Comparison of ENCODE assay signal across 19 mouse cellular contexts in genomic region chr10:9698141-9698540, GRCm38 (mm10). TPM values are rescaled to one million over a fixed set of nuclear protein-coding genes. Genes with fewer than 3 reads are reported as not detected.
DNase-seq lines count a peak whose midpoint lies in the region; ATAC-seq and TF ChIP-seq lines count a peak whose summit lies in the region.
"Had no signal": no experiment of that assay in that cellular context is flagged by ENCODE, and none has a peak within 500 bp of the region (broad histone marks: within the 10 kb centered on the region; RNA-seq: fewer than 3 reads in every experiment).

No protein-coding gene starts in this region.

- 0 out of 2 replicates have a peak, but pooled peaks have one; percentile 19 for ATAC-seq in stomach, postnatal 0 days (ENCODE audit: low FRiP score, low TSS enrichment)
- ATAC-seq: CD4-positive, CD25-positive, alpha-beta regulatory T cell, adult 4 months; forebrain, embryonic 15.5 days had no signal

- no peak for TF ChIP-seq CTCF in stomach, postnatal 0 days (IDR thresholded peaks at IDR 0.05; ENCODE audit: low read depth)

- no peak overlapping the region for H3K27ac ChIP-seq in stomach, postnatal 0 days (replicated peaks)
- H3K27ac ChIP-seq: forebrain, embryonic 15.5 days; hindbrain, embryonic 12.5 days; hindbrain, embryonic 15.5 days; intestine, embryonic 15.5 days had no signal

- 82% methylated on average over 9 of the region's 9 CpGs for WGBS in stomach, postnatal 0 days

- H3K36me3 ChIP-seq in stomach, postnatal 0 days (ENCODE audit: control insufficient read depth, insufficient read depth, low read length), result no peaks in the 10 kb centered on the region
- H3K36me3 ChIP-seq: forebrain, embryonic 15.5 days; hindbrain, embryonic 12.5 days; hindbrain, embryonic 15.5 days; intestine, embryonic 15.5 days had no signal

- H3K9ac ChIP-seq in stomach, postnatal 0 days (ENCODE audit: low read length), result no peak overlapping the region
- H3K9ac ChIP-seq: forebrain, embryonic 15.5 days; hindbrain, embryonic 12.5 days; hindbrain, embryonic 15.5 days; intestine, embryonic 15.5 days had no signal

- H3K4me3 ChIP-seq in stomach, postnatal 0 days (ENCODE audit: low read depth, low read length), result no peak overlapping the region
- H3K4me3 ChIP-seq: forebrain, embryonic 15.5 days; hindbrain, embryonic 12.5 days; hindbrain, embryonic 15.5 days; intestine, embryonic 15.5 days had no signal

- H3K4me2 ChIP-seq in stomach, postnatal 0 days (replicated peaks; ENCODE audit: low read depth), result no peak overlapping the region
- H3K4me2 ChIP-seq: forebrain, embryonic 15.5 days; hindbrain, embryonic 12.5 days; hindbrain, embryonic 15.5 days; intestine, embryonic 15.5 days had no signal

- no peak for TF ChIP-seq EP300 in stomach, postnatal 0 days (optimal IDR thresholded peaks at IDR 0.05)

- no peaks in the 10 kb centered on the region for H3K9me3 ChIP-seq in stomach, postnatal 0 days (ENCODE audit: control insufficient read depth, low read length)
- H3K9me3 ChIP-seq: forebrain, embryonic 15.5 days; hindbrain, embryonic 12.5 days; hindbrain, embryonic 15.5 days; intestine, embryonic 15.5 days had no signal

- intact Hi-C loops in heart, postnatal 10 days (cut with DNase I), result no loop called here
- intact Hi-C loops in heart, postnatal 25 days (cut with DNase I), result no loop called here

- peak; percentile 93 for DNase-seq in heart, adult 11 months
- DNase-seq in heart, postnatal 10 days, result no peak
- DNase-seq in heart, postnatal 25 days (ENCODE audit: low spot score), result peak; percentile 4
- no peak for DNase-seq in heart, postnatal 4 days
- DNase-seq in stomach, postnatal 0 days (ENCODE audit: low spot score), result no peak
- no peak for DNase-seq in right cerebral cortex, postnatal 14 days
- DNase-seq: adrenal gland, adult 8-10 months; cerebellum, adult 18-20 months; cerebellum, adult 9-10 months; cerebellum, postnatal 14 days; gastrocnemius, postnatal 25 days; kidney, adult 18-20 months had no signal

- no peaks in the 10 kb centered on the region for H3K27me3 ChIP-seq in stomach, postnatal 0 days (ENCODE audit: control insufficient read depth, insufficient read depth, low read length)
- H3K27me3 ChIP-seq: forebrain, embryonic 15.5 days; hindbrain, embryonic 12.5 days; hindbrain, embryonic 15.5 days; intestine, embryonic 15.5 days had no signal

- no peaks in the 10 kb centered on the region for H3K4me1 ChIP-seq in stomach, postnatal 0 days (replicated peaks; ENCODE audit: control insufficient read depth, insufficient read depth)
- H3K4me1 ChIP-seq: hindbrain, embryonic 12.5 days; hindbrain, embryonic 15.5 days; intestine, embryonic 15.5 days had no signal

RNA-seq across cellular contexts. Expression of gene Samd5, which starts 23.1 kb away (rescaled TPM):
- total RNA-seq in heart, postnatal 10 days (2021), result 10 to 100 TPM in 1 of 2 experiments, 1 to 10 TPM in 1; 7.9 to 13.7 TPM
- total RNA-seq in heart, postnatal 25 days (2021), result 1 to 10 TPM; 3.4 to 5.3 TPM
- 10 to 100 TPM; 14.3 to 14.7 TPM for total RNA-seq in heart, postnatal 4 days (2021)
- 4.6 and 4.7 TPM in 2 replicates for polyA plus RNA-seq in stomach, postnatal 0 days (2015; fragmentation: Nextera tagmentation; extraction: Ambion mirVana)
- total RNA-seq: MEL had no signal
- polyA plus RNA-seq: C2C12; CD4-positive, CD25-positive, alpha-beta regulatory T cell, adult 4 months had no signal

Comparison
In these comparisons a context has a peak if more than half of its experiments do, and no peak if none do; other contexts are left out.
1. DNase-seq: peak in heart, adult 11 months (single experiment) and heart, postnatal 25 days (single experiment); none in heart, postnatal 10 days (0 of 2), heart, postnatal 4 days (single experiment), stomach, postnatal 0 days (single experiment) and right cerebral cortex, postnatal 14 days (single experiment).